Mouse (Mus musculus): ENCODE data around the gene Topors. TPM values are rescaled to one million over a fixed set of nuclear protein-coding genes. Genes with fewer than 3 reads are reported as not detected.

The Topors gene
- polyA plus RNA-seq, 1 experiment from 2014 or later, result 41.2 TPM

Other genes with a start within 250 kb of the Topors start
- 41.7 and 44.1 TPM in 2 replicates for gene Aco1, start 126.8 kb downstream of the Topors start, polyA plus RNA-seq (2015; fragmentation: Nextera tagmentation; extraction: Ambion mirVana)
- 8.6 and 9.5 TPM in 2 replicates for gene Ddx58, start 30.0 kb downstream of the Topors start, polyA plus RNA-seq (2015; fragmentation: Nextera tagmentation; extraction: Ambion mirVana)
- 35.8 and 36.6 TPM in 2 replicates for gene Smim27, start 271 bp downstream of the Topors start, polyA plus RNA-seq (2015; fragmentation: Nextera tagmentation; extraction: Ambion mirVana)
- 281 and 287 TPM in 2 replicates for gene Ndufb6, start 9.6 kb upstream of the Topors start, polyA plus RNA-seq (2015; fragmentation: Nextera tagmentation; extraction: Ambion mirVana)
- gene Tmem215, start 202.3 kb upstream of the Topors start, polyA plus RNA-seq (2015; fragmentation: Nextera tagmentation; extraction: Ambion mirVana), result 0.83 and 1.2 TPM in 2 replicates